Mouse (Mus musculus) mouse trophoblast stem cell (cell line): ENCODE data around the gene Plpp1.

Source experiments
- in situ Hi-C, 2 experiments: fragments of 300-500 bp; cut with MseI, MboI; formaldehyde crosslinking; loops; 2 replicates in 1 of 2; 3 replicates in 1 of 2; pipeline ENCODE4 v1.15.1; 2025

Gene Plpp1

DNA sequence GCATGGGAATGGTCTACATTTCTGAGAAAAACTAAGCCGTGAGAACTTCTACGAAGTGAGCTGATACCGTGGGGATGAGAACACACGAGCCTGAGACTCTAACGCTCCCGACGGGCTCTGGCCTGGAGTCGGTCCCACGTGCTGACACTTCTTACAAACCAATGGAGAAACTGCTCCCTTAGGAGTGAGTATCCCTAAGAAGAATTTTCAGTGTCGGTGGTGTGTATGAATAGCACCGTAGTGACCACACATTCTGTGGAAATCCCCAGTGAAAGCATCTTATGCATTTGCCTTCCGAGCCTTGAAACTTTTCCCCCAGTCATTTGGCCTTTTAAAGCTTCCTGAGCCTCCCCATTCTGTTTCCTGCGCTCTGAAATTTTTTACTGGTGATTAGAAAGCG lies 27.7 kb upstream of the Plpp1 start:
- in situ Hi-C loops: no loop called here

DNA sequence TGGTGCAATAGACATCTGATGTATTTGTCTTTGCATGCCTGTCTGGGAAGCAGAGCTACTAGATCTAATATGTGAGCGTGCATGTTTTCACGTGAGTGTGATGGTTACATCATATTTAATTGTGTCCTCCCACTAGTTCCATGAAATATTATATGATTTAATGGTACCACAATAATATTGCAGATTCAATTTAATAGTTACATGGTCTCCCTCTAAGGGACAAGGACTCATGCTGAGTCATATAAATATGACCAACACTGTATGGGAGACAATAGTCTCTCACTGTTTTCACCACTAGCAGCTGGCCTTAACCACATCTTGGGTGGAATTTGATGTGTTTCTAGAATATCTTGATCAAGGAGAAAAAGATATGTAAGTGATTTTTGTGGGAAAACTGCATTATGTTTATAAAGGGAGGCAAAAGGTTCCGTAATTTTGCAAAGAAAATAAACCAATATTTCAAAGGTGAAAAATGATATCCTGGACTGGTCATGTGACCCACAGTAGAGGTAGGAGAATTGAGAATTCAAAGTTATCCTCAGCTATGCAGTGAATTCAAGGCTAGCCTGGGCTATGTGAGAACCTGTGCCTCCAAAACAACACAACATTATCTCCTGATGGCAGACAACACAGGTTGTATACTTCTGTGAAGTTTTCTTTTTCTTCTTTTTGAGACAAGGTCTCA lies 26.5 kb upstream of the Plpp1 start:
- in situ Hi-C loops: no loop called here

DNA sequence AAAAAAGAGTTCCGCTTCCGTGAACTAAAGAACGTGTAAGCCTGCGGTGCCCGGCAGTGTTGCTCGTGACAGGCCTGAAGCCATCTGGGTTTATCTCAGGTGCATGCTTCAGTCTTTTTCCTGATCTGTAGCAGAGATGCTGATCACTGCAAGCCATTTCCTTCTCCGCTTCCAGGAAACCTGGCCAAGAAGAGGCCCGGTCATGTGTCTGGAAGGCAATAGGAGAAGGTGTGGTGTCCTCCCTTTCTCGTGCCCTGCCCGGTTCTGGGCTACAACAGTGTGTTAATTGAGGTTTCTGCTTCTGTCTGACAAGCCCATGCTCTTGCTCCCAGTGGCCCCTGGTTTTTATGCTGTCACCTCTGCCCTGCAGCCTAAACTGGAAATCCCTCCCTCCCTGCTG lies 24.7 kb upstream of the Plpp1 start:
- in situ Hi-C loops: no loop called here

DNA sequence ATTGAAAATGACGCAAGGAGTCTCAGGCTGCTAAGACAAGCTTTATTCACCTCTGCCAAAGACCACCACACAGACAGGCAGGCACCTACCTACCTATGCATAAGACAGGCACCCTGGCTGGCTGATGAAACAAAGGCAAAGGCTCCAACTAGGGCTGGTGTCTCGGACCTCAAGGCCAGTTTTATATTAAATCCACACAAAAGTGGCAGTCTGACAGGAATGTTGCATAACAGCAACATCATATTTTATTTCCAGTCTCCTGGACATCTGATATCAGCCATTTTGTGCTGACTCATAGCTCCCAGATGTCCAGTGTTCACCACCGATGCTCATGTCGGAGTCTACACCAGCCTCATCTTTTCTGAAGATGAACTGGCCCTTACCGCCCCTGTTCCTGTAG lies 22.2 kb upstream of the Plpp1 start:
- in situ Hi-C loops: no loop called here

DNA sequence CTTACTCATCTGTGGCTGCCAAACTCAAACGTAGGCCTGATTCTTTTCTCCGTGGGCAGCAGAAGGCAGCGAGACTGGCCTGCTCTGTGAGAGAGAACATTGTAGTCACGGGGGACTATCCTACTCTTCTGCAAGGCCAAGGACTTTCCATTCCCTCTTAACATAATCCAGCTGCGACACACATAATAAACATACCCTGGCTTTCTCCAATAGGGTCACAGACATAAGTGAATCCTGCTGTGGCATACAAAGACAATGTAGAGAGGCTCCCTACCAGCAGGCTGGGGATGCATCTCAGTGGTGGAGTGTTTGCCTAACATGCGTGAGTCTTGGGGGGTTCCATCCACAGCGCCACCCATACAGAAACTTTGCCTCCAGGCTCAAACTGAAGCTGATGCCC lies 15.3 kb upstream of the Plpp1 start:
- in situ Hi-C loops: no loop called here

DNA sequence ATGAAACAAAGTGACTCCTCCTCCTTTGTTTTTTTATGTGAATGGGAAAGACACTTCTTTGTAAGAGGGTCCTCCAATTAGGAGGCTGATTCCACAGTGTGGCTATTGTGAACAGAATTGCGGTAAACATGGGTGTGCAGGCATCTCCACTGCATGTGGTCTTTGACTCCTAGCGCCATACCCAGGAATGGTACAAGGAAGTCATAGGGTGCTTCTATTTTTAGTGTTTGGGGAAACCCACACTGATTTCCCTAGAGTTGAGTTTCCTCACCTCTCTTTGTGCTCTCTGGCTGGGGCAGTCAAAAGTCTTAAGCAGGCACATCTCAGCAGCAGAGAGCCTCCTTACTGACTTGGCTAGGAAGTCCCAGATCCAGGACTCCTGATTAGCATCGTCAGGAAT lies 14.4 kb upstream of the Plpp1 start:
- in situ Hi-C loops: no loop called here

DNA sequence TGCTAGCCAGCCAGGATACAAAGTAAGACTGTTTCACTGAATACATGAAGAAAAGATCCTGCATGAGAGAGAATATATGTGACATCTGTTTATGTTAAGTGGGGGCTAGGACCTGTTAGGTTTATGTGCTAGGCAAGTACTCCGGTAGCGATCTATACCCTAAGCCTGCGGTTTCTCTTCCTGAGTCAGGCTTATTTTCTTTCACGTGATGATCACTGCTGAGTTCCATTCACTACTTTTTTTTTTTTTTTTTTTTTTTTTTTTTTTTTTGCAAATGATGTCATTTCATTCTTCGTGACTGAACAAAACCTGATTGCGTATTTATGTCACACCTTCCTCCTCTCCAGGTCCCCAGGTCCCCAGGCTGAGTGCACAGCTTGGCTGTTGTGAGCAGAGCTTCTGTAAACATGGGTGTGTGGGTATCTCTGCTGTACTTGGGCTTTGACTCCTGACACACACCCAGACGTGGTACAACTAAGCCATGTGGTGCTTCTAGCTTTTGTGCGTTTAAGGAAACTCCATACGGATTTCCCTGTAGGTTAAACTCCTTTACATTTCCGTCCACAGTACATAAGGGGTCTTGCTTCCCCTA lies 13.6 kb upstream of the Plpp1 start:
- in situ Hi-C loops: no loop called here

DNA sequence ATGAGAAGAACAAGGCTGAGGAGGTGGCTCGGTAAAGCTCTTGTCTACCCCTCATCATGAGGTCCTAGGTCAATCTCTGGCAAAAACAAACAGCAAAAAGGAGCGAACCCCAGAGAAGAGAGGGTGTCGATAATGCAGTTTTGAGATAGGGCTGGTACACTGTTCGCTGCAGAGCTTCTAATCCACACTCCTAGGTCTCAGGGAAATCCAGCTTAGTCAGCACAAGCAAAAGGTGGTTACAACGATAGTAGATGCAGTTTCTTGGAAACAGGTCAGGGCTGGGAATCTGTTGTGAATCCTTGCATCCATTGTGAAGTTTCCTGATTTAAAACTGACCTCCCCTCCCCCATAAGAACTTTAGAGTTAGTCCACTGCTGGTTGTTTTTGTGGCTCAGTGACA lies 9.8 kb upstream of the Plpp1 start:
- in situ Hi-C loops: no loop called here

DNA sequence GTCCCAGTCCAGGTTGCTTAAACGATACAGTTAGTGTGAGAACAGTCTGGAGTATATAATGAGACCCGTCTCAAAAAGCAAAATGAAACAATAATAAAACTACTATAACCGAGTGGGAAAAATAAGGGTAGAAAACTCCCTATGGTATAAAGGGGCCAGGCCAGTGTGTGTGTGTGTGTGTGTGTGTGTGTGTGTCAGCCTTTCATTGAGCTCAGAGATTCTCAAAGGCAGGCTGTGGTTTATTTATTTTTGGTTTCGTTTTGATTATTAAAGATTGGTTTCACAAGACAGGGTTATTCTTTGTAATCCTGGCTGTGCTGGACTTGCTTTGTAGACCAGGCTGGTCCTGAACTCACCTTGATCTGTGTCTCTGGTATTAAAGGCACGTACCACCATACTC lies 8.7 kb upstream of the Plpp1 start:
- in situ Hi-C loops: no loop called here

DNA sequence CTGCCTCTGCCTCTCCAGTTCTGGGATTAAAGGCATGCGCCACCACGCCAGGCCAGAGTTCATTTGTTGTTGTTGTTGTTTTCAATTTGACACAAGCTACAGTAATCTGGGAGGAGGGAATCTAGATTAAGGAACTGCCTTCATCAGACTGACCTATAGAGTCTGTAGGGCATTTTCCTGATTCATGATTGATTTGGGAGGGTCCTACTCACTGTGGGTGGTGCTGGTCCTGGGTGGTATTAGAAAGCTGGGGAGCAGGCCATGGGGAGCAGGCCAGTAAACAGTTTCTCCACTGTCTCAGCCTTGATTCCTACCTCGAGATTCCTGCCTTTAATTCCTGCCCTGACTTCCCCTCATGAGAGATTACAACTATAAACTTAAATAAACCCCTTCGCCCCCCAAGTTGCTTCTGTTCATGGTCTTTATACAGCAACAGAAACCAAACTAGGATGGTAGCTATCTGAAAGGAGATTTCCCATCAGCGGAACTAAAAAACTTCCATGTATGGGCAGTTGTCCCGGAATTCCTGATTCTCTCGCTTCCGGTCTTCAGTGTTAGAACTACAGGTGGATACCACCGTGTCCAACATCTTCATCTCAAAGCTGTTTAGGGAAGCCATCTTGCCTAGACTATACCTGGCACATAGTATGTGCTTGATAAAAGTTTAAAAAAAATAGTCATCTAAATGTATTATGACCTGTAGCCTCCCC lies 2.2 kb upstream of the Plpp1 start:
- in situ Hi-C loops: no loop called here

DNA sequence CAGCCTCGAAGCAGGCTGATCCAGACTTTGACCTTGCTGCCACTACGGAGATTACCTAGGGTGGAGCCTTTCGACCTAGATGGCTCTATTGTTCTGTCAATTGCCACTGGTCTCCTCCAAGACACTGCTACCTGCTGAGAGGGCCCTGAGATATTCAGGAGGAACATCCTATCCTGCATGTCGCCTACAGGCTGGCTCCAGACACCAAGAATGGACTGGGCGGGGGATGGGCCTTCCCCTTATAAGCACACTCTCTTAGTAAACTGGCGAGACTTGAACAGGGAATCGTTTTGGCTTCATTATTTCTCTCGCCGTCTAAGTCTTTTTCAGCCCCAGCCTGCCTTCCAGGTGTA lies 1.7 kb upstream of the Plpp1 start:
- in situ Hi-C loops: no loop called here

DNA sequence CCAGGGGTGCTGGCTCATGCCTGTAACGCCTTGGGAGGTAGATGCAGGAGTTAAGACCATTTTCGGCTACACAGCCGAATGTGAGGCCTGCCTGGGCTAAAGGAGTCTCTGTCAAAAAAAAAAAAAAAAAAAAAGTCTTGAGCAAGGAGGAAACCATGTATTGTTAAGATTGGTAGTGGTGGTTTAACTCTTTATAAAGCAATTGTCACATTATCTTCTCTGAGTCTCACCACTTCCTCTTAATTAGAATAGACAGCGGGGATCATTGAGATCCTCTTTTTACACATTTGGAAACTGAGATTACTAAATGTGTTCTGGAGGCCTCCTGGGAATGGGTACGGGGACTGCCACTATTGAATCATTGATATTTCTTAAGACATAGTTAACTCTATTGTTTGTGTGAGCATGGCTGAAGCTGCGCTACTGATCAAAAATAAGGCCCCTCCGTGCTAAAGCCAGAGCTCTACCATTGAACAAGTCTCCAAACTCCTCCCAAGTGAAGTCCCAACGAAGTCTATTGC lies 811 bp upstream of the Plpp1 start:
- in situ Hi-C loops: no loop called here

DNA sequence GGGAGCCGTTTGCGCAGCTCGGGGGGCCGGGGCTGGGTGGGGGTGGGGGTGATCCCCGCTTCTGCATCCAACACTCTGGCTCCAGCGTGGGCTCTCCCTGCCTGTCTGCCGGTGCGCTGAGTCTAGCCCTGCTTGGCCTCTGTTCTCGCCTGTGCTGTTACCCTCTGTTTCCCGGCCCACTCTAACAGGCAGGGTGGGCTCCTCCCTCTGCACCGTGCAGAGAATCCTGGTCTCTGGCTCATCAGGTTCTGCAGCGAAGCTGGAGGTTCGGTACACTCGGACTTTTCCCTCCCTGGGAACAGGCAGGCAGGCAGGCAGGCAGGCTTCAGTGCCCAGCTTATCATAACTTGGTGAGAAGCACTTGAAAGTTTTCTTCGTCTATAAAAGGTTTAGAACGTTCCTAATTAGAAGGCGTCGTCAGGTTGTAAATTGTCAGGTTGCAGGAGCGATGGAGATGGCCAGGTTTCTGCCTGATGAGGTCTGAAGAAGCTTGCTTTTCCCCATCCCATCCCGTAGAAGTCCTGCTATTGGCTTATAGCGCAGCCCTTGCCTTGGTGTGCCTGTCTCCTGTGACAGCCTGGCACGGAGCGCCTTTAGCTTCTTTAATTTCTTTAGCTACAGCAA lies 901 bp downstream of the Plpp1 start:
- in situ Hi-C loops: no loop called here

DNA sequence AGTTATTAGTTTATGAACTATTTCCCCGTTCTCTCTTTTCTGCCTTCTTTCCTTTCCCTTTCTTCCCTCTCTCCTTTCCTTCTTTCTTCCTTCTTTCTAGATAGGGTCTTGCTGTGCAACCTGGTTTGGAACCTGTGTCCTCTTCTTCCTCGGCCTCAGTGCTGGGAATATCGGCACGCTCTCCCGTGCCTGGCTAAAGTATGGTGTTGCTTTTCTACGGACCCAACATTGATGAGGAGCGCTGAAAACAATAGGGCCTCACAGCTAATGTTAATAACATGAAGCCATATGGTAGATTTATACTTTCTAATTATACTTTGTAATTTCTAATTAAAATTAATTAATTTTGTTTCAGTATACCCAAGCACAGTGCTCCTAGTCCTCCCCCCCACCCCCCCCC lies 2.5 kb downstream of the Plpp1 start:
- in situ Hi-C loops: no loop called here

DNA sequence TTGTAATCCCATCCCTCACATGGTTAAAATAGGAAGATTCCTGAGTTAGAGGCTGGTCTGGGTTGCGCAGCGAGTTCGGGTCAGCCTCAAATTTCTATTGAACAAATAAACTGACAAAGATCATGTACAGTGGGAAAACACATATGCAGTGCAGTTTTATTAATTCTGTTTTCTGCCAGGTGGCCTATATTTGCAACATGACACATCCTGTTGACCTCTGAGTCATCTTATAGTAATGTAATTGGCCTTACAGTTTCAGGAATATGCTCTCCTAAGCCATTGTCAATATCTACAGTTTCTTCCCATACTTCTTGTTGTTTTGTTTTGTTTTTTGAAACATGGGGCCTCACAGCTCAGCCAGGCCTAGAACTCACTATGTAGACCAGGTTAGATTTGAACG lies 3.1 kb downstream of the Plpp1 start:
- in situ Hi-C loops: no loop called here

DNA sequence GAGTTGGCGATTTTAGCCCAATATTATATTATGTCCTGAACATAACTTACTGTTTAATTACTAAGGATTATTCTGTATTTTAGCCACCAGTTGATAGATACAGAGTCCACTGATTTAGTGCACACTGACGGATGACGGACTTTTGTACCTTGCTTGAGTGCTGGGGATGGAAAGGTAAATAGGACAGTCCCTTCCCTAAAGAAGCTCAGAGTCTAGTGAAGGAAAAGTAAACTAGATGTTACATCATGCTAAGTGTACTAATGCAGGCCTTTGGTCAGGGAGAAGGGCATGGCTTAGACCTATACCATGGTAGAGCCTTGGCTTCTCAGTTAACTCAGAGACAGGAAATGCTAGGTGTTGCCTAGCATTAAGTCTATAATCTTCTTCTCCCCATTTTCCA lies 4.9 kb downstream of the Plpp1 start:
- in situ Hi-C loops: no loop called here

DNA sequence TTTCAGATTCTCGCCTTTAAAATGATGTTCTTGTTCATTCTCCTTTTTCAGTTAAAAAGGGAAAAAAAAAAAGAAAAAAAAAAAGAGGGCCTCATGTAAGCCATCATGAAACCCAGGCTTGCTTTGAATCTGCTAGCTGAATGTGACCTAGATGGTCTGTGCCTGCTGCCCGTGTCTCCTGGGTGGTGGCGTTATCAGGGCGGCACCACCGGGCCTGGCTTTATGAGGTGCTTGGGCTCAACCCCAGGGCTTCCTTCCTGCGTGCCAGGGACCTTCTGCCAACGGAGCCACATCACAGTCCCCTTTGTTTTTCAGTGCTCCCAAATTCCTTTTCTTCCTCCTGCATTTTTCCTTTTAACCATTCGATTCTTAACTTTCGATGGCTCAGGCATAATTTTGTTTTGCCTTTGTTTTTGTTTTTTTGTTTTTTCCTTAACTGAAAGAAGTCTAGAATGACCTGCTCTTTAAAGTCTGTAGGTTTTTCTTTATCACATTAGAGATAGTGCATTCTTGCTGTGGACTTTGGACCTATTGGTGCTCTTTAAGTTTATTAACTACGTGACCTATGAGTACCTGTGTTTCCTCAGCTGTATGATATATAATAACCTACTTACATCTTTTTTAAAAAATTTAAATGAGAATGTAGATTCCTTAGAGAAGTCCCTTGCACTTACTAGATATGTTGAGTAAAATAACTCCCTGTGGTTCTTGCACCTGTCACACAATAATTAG lies 7.5 kb downstream of the Plpp1 start:
- in situ Hi-C loops: no loop called here

DNA sequence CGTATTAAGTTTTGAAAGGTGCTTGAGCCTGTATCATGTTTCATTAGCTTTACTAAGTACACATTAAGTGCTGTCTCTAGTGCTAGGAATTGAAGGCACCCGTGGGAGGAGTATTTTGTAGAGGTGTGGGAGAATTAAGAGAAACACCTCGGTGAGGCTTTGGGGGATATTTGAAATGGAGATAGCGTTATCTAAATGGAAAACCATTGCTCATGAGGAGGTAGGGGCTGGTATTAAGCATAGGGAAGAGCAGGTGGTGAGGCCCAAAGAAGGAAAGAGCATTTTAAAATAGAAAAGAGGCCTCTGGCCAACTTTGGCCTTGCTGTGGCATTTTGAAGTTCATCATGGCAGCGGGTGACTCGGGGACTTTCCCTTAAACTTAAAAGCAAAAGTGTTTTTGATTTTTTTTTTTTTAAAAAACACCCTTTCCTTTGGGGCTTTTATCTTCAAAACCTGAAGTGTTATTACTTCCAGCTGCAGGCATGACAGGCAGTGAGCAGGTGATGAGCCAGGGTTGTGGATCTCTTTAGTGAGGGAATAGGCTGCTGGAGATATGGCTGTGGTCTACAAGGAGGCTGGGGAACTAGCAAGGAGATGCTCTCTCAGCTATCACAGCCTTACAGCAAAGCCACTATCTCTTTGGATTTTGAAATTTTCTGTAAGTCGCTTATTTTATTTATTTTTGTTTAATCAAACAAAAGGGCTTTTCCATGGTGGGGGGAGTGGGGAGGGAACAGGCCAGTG lies 9.1 kb downstream of the Plpp1 start:
- in situ Hi-C loops: no loop called here

DNA sequence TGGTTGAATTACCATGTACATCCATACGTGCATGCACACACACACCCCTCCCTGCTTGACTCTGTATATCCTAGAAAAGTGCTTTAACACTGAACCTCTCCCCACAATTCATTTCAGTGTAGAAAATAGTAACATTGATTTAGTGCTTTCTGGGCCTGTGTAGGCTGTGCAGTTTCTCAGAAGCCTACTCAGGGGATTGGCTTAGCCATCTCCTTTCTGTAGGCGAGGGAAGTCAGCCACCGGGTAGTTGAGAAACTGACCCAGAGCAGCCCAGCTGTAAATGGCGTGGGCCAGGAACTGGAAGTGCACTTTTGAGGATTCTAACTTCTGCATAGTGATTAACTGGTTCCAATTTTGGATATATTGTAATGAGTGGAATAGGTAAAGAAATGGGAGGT lies 9.7 kb downstream of the Plpp1 start:
- in situ Hi-C loops: no loop called here

DNA sequence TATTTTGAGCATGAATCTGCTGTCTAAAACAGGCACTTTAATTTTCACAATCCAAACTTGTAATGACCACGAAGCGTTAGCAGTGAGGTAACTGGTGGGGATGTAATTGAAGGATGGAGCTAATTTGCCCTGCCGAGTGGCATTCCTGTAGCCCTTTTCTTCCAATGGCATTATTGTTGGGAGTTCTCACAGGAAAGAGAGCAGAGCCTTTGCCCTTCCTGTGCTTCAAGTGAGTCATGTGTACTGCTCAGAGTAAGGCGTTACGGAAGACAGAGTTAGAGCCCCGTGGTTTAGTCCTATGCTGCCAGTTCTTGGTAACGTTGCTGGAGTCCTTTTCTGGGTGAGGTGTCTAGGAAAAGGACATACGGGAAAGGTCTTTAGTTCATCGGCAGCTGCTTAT lies 10.2 kb downstream of the Plpp1 start:
- in situ Hi-C loops: no loop called here

DNA sequence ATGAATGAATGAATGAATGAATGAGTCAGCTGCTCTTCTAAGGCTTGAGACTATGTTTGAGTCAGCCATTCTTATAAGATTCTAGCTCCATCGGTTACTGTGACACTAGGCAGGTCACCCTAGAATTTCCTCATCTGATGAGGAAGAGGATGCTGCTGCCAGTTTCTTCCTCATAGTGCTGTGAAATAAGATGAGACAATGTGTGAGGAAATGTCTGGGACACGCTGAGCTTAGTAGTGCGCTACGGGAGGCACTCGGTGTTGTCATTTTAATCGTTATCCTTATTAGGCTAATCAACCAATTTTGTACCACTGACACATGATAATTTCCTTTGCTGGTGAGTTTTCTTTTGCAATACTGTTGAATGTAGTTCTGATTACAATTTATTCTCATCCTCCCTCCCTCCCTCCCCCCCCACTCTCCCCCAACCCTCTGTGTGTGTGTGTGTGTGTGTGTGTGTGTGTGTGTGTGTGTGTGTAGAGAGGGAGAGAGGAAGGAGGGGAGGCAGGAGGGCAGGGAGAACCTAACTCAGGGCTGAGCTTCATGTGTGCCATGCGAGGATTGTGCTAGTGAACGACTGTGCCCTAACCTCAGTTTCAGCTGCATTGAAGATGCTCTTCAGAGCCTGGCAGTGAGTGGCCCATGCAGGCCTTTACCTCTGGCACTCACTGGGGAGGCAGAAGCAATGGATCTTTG lies 11.3 kb downstream of the Plpp1 start:
- in situ Hi-C loops: no loop called here
